Mouse (Mus musculus): Measurements from ENCODE around the gene BC051142. TPM values are rescaled to one million over a fixed set of nuclear protein-coding genes. Genes with fewer than 3 reads are reported as not detected.
"Not testable (repeated sequence)": the region's sequence is repeated elsewhere in the genome, so short reads cannot be mapped to it uniquely, and the experiment has no call there.

Gene BC051142
- polyA plus RNA-seq, 1 experiment, result not detected

- no peak for TF ChIP-seq CEBPB (IDR thresholded peaks at IDR 0.05; ENCODE audit: low read depth)
- TF ChIP-seq MYOD1 (IDR thresholded peaks at IDR 0.05; ENCODE audit: control insufficient read depth, insufficient read length, low read depth), result no peak
- TF ChIP-seq FOSL1 (IDR thresholded peaks at IDR 0.05; ENCODE audit: insufficient read depth, low read length, poor library complexity, severe bottlenecking), result no peak
- no peak for TF ChIP-seq USF1 (IDR thresholded peaks at IDR 0.05; ENCODE audit: low read depth)
- no peaks in the 10 kb centered on the region for H3K36me3 ChIP-seq (ENCODE audit: control insufficient read depth, insufficient read depth)
- H3K79me3 ChIP-seq (ENCODE audit: low read depth), result no peaks in the 10 kb centered on the region
- H3ac ChIP-seq (ENCODE audit: control insufficient read depth, insufficient read length, low read depth), result no peak overlapping the region
- peaks cover 22% of the 10 kb centered on the region for H3K27me3 ChIP-seq (ENCODE audit: control insufficient read depth, insufficient read depth, insufficient read length)
- no peak overlapping the region for H3K4me3 ChIP-seq (ENCODE audit: insufficient read depth, poor library complexity, severe bottlenecking)
- H3K79me2 ChIP-seq (ENCODE audit: control insufficient read depth, insufficient read depth), result no peaks in the 10 kb centered on the region
Observed at GRCm38 (mm10) chr17:34457668-34458067, 59.0 kb downstream of the BC051142 start.

- TF ChIP-seq CTCF (IDR thresholded peaks at IDR 0.05; ENCODE audit: control insufficient read depth, insufficient read depth, insufficient read length), result no peak
- no peak for TF ChIP-seq MYOG (IDR thresholded peaks at IDR 0.05; ENCODE audit: control insufficient read depth, extremely low read depth, insufficient read length)
- no peak for TF ChIP-seq USF1 (IDR thresholded peaks at IDR 0.05; ENCODE audit: low read depth)
- no peak for TF ChIP-seq MYOD1 (IDR thresholded peaks at IDR 0.05; ENCODE audit: control insufficient read depth, insufficient read length, low read depth)
- no peak for TF ChIP-seq CEBPB (IDR thresholded peaks at IDR 0.05; ENCODE audit: low read depth)
- no peak for TF ChIP-seq FOSL1 (IDR thresholded peaks at IDR 0.05; ENCODE audit: insufficient read depth, low read length, poor library complexity, severe bottlenecking)
- TF ChIP-seq MAX (IDR thresholded peaks at IDR 0.05), result no peak
- H3K4me3 ChIP-seq (ENCODE audit: insufficient read depth, poor library complexity, severe bottlenecking), result no peak overlapping the region
- H3ac ChIP-seq (ENCODE audit: control insufficient read depth, insufficient read length, low read depth), result no peak overlapping the region
- no peaks in the 10 kb centered on the region for H3K79me3 ChIP-seq (ENCODE audit: low read depth)
- no peaks in the 10 kb centered on the region for H3K79me2 ChIP-seq (ENCODE audit: control insufficient read depth, insufficient read depth)
- peaks cover 19% of the 10 kb centered on the region for H3K27me3 ChIP-seq (ENCODE audit: control insufficient read depth, insufficient read depth, insufficient read length)
- H3K36me3 ChIP-seq (ENCODE audit: control insufficient read depth, insufficient read depth), result no peaks in the 10 kb centered on the region
Observed at GRCm38 (mm10) chr17:34459255-34459654, 60.6 kb downstream of the BC051142 start.

- H3K79me2 ChIP-seq (ENCODE audit: control insufficient read depth, insufficient read depth); H3K4me3 ChIP-seq (ENCODE audit: insufficient read depth, poor library complexity, severe bottlenecking); H3ac ChIP-seq (ENCODE audit: control insufficient read depth, insufficient read length, low read depth); H3K27me3 ChIP-seq (ENCODE audit: control insufficient read depth, insufficient read depth, insufficient read length); H3K36me3 ChIP-seq (ENCODE audit: control insufficient read depth, insufficient read depth); H3K79me3 ChIP-seq (ENCODE audit: low read depth): not testable (repeated sequence)
Observed at GRCm38 (mm10) chr17:34465906-34466305, 67.3 kb downstream of the BC051142 start.

GRCm38 (mm10) chr17:34470491-34470890, 71.9 kb downstream of the BC051142 start:
- no peaks in the 10 kb centered on the region for H3K79me2 ChIP-seq (ENCODE audit: control insufficient read depth, insufficient read depth)
- H3K4me3 ChIP-seq (ENCODE audit: insufficient read depth, poor library complexity, severe bottlenecking), result no peak overlapping the region
- H3K79me3 ChIP-seq (ENCODE audit: low read depth), result no peaks in the 10 kb centered on the region
- no peak overlapping the region for H3ac ChIP-seq (ENCODE audit: control insufficient read depth, insufficient read length, low read depth)
- TF ChIP-seq FOSL1 (IDR thresholded peaks at IDR 0.05; ENCODE audit: insufficient read depth, low read length, poor library complexity, severe bottlenecking) (no peak), MYOD1 (IDR thresholded peaks at IDR 0.05; ENCODE audit: control insufficient read depth, insufficient read length, low read depth) (no peak), CTCF (IDR thresholded peaks at IDR 0.05; ENCODE audit: control insufficient read depth, insufficient read depth, insufficient read length) (no peak), MYOG (IDR thresholded peaks at IDR 0.05; ENCODE audit: control insufficient read depth, extremely low read depth, insufficient read length) (no peak), MAX (IDR thresholded peaks at IDR 0.05) (no peak), CEBPB (IDR thresholded peaks at IDR 0.05; ENCODE audit: low read depth) (no peak), USF1 (IDR thresholded peaks at IDR 0.05; ENCODE audit: low read depth) (no peak)
- H3K36me3 ChIP-seq (ENCODE audit: control insufficient read depth, insufficient read depth), result no peaks in the 10 kb centered on the region
- no peaks in the 10 kb centered on the region for H3K27me3 ChIP-seq (ENCODE audit: control insufficient read depth, insufficient read depth, insufficient read length)

GRCm38 (mm10) chr17:34475060-34475459, 76.4 kb downstream of the BC051142 start:
- H3K79me3 ChIP-seq (ENCODE audit: low read depth), result no peaks in the 10 kb centered on the region
- H3K36me3 ChIP-seq (ENCODE audit: control insufficient read depth, insufficient read depth), result no peaks in the 10 kb centered on the region
- no peaks in the 10 kb centered on the region for H3K79me2 ChIP-seq (ENCODE audit: control insufficient read depth, insufficient read depth)
- TF ChIP-seq CEBPB (IDR thresholded peaks at IDR 0.05; ENCODE audit: low read depth), result no peak
- no peak for TF ChIP-seq USF1 (IDR thresholded peaks at IDR 0.05; ENCODE audit: low read depth)
- TF ChIP-seq FOSL1 (IDR thresholded peaks at IDR 0.05; ENCODE audit: insufficient read depth, low read length, poor library complexity, severe bottlenecking), result no peak
- no peaks in the 10 kb centered on the region for H3K27me3 ChIP-seq (ENCODE audit: control insufficient read depth, insufficient read depth, insufficient read length)
- no peak overlapping the region for H3ac ChIP-seq (ENCODE audit: control insufficient read depth, insufficient read length, low read depth)
- H3K4me3 ChIP-seq (ENCODE audit: insufficient read depth, poor library complexity, severe bottlenecking), result no peak overlapping the region

- Histone ChIP-seq H3ac (ENCODE audit: control insufficient read depth, insufficient read length, low read depth) (no peak overlapping the region), H3K27me3 (ENCODE audit: control insufficient read depth, insufficient read depth, insufficient read length) (no peaks in the 10 kb centered on the region), H3K79me3 (ENCODE audit: low read depth) (no peaks in the 10 kb centered on the region), H3K36me3 (ENCODE audit: control insufficient read depth, insufficient read depth) (no peaks in the 10 kb centered on the region), H3K4me3 (ENCODE audit: insufficient read depth, poor library complexity, severe bottlenecking) (no peak overlapping the region), H3K79me2 (ENCODE audit: control insufficient read depth, insufficient read depth) (no peaks in the 10 kb centered on the region)
- TF ChIP-seq USF1 (IDR thresholded peaks at IDR 0.05; ENCODE audit: low read depth), result no peak
- TF ChIP-seq CEBPB (IDR thresholded peaks at IDR 0.05; ENCODE audit: low read depth), result no peak
- no peak for TF ChIP-seq CTCF (IDR thresholded peaks at IDR 0.05; ENCODE audit: control insufficient read depth, insufficient read depth, insufficient read length)
- TF ChIP-seq MYOD1 (IDR thresholded peaks at IDR 0.05; ENCODE audit: control insufficient read depth, insufficient read length, low read depth), result no peak
- TF ChIP-seq MYOG (IDR thresholded peaks at IDR 0.05; ENCODE audit: control insufficient read depth, extremely low read depth, insufficient read length), result no peak
- TF ChIP-seq MAX (IDR thresholded peaks at IDR 0.05), result no peak
- TF ChIP-seq FOSL1 (IDR thresholded peaks at IDR 0.05; ENCODE audit: insufficient read depth, low read length, poor library complexity, severe bottlenecking), result no peak
Observed at GRCm38 (mm10) chr17:34476427-34476826, 77.8 kb downstream of the BC051142 start.

DNA sequence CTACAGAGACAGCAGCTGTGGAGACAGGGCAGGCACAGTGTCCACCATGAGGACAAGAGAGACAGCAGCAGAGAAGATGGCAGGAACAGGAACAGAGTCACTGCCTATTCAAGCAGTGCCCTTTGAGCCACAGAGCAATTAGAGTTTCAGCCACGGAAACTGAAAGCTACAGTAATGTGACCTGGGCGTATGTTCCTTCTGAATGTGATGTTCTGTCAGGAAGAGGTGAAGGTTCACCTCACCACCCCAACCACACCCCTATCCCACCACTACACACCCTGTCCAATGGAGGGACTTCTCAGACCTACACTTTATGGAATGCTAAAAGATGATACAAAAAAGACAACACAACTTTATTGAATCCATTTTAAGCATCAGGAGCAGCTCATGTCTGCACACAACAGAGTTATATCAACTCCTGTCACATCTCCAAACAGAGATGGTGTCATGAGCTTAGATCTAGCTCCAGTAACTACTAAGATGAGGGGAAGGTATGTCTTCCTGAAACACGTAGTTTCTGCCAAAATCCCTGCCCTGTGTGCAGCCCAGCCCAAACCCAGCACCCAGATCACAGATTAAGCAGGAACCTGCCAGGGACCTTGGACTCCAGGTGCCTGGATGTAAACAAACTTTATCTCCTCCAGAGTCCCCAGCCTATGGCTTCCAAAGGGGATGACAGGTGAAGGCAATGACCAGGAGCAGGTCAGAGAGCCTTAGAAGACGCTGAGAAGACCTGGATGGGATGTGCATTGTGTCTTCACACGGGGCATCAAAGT, 78.8 kb downstream of the BC051142 start, which contains the start of gene Btnl4:
Gene Btnl4, minus strand, starts transcription at position 81 of the 776 bp plus-strand sequence.
- not testable (repeated sequence) for H3K4me3 ChIP-seq (ENCODE audit: insufficient read depth, poor library complexity, severe bottlenecking); H3K79me3 ChIP-seq (ENCODE audit: low read depth); H3K27me3 ChIP-seq (ENCODE audit: control insufficient read depth, insufficient read depth, insufficient read length); H3ac ChIP-seq (ENCODE audit: control insufficient read depth, insufficient read length, low read depth); H3K36me3 ChIP-seq (ENCODE audit: control insufficient read depth, insufficient read depth); H3K79me2 ChIP-seq (ENCODE audit: control insufficient read depth, insufficient read depth)
